Mouse (Mus musculus): ENCODE data around the gene Bcl6.

- no peak for TF ChIP-seq POU5F1 (IDR thresholded peaks at IDR 0.05; ENCODE audit: borderline replicate concordance, low read length)
- no peak for TF ChIP-seq CTCF (conservative IDR thresholded peaks at IDR 0.05; ENCODE audit: low read length)
- TF ChIP-seq NANOG (IDR thresholded peaks at IDR 0.05; ENCODE audit: borderline replicate concordance, low read length), result no peak
Measured at GRCm38 (mm10) chr16:24033259-24033658, 44.6 kb upstream of the Bcl6 start.
